Comparison of ENCODE assay signal across 8 mouse cellular contexts in genomic region chr2:54435380-54435779, GRCm38 (mm10). TPM values are rescaled to one million over a fixed set of nuclear protein-coding genes. Genes with fewer than 3 reads are reported as not detected.
DNase-seq lines count a peak whose midpoint lies in the region; ATAC-seq lines count a peak whose summit lies in the region.
"Had no signal": no experiment of that assay in that cellular context is flagged by ENCODE, and none has a peak within 500 bp of the region (broad histone marks: within the 10 kb centered on the region; RNA-seq: fewer than 3 reads in every experiment).

No protein-coding gene starts in this region.

- H3K27ac ChIP-seq in embryonic facial prominence, embryonic 12.5 days, result no peak overlapping the region
- no peak overlapping the region for H3K27ac ChIP-seq in hindbrain, embryonic 16.5 days (ENCODE audit: low read depth, low read length)
- H3K27ac ChIP-seq in stomach, embryonic 15.5 days, result no peak overlapping the region

- peaks cover 33% of the 10 kb centered on the region for H3K27me3 ChIP-seq in embryonic facial prominence, embryonic 12.5 days
- no peaks in the 10 kb centered on the region for H3K27me3 ChIP-seq in hindbrain, embryonic 16.5 days (replicated peaks; ENCODE audit: control insufficient read depth, insufficient read depth, low read length)
- peaks cover 30% of the 10 kb centered on the region for H3K27me3 ChIP-seq in stomach, embryonic 15.5 days (replicated peaks)

- H3K4me3 ChIP-seq in embryonic facial prominence, embryonic 12.5 days, result peak overlapping the region; percentile 58
- H3K4me3 ChIP-seq in hindbrain, embryonic 16.5 days (ENCODE audit: low read length), result peak overlapping the region; percentile 72
- H3K4me3 ChIP-seq in stomach, embryonic 15.5 days (replicated peaks), result peak overlapping the region; percentile 45; the same call in 1 of the 2 replicates

- DNase-seq in retina, postnatal 1 day, result peak; percentile 23
- DNase-seq in retina, embryonic 14.5 days (ENCODE audit: low spot score), result no peak
- no peak for DNase-seq in testis, postnatal 10 days (ENCODE audit: low spot score)

- ATAC-seq in embryonic facial prominence, embryonic 12.5 days (ENCODE audit: insufficient number of reproducible peaks, insufficient read depth, low FRiP score, low TSS enrichment), result no peak
- ATAC-seq in hindbrain, embryonic 16.5 days, result no peak
- ATAC-seq in stomach, embryonic 15.5 days (ENCODE audit: insufficient read depth, low FRiP score, low read depth), result no peak
- no peak for ATAC-seq in megakaryocyte progenitor cell, adult 5-6 weeks (replicated peaks; ENCODE audit: poor library complexity)

- WGBS in embryonic facial prominence, embryonic 12.5 days, result 48% methylated on average over 10 of the region's 10 CpGs
- WGBS in hindbrain, embryonic 16.5 days, result 46% methylated on average over 10 of the region's 10 CpGs
- 45% methylated on average over 10 of the region's 10 CpGs for WGBS in stomach, embryonic 15.5 days

- no peaks in the 10 kb centered on the region for H3K36me3 ChIP-seq in embryonic facial prominence, embryonic 12.5 days
- no peaks in the 10 kb centered on the region for H3K36me3 ChIP-seq in hindbrain, embryonic 16.5 days (ENCODE audit: control insufficient read depth, insufficient read depth, low read length)
- H3K36me3 ChIP-seq in stomach, embryonic 15.5 days, result no peaks in the 10 kb centered on the region

- H3K9ac ChIP-seq in embryonic facial prominence, embryonic 12.5 days, result no peak overlapping the region
- peak overlapping the region; percentile 79 for H3K9ac ChIP-seq in hindbrain, embryonic 16.5 days (ENCODE audit: low read depth, low read length)
- no peak overlapping the region for H3K9ac ChIP-seq in stomach, embryonic 15.5 days

- H3K9me3 ChIP-seq in embryonic facial prominence, embryonic 12.5 days, result no peaks in the 10 kb centered on the region
- no peaks in the 10 kb centered on the region for H3K9me3 ChIP-seq in hindbrain, embryonic 16.5 days (ENCODE audit: control insufficient read depth, low read length)
- no peaks in the 10 kb centered on the region for H3K9me3 ChIP-seq in stomach, embryonic 15.5 days

- H3K4me1 ChIP-seq in embryonic facial prominence, embryonic 12.5 days, result no peaks in the 10 kb centered on the region
- H3K4me1 ChIP-seq in hindbrain, embryonic 16.5 days (ENCODE audit: control insufficient read depth, insufficient read depth, low read depth, low read length), result peaks cover 3% of the 10 kb centered on the region
- H3K4me1 ChIP-seq in stomach, embryonic 15.5 days, result no peaks in the 10 kb centered on the region; the same call in 1 of the 2 replicates

- peak overlapping the region; percentile 95 for H3K4me2 ChIP-seq in embryonic facial prominence, embryonic 12.5 days (replicated peaks)
- peak overlapping the region; percentile 88 for H3K4me2 ChIP-seq in hindbrain, embryonic 16.5 days (ENCODE audit: low read length)
- H3K4me2 ChIP-seq in stomach, embryonic 15.5 days, result peak overlapping the region; percentile 90

RNA-seq across cellular contexts. Expression of gene Galnt13, which starts 0.7 kb away (rescaled TPM):
- polyA plus RNA-seq in embryonic facial prominence, embryonic 12.5 days (2016; fragmentation: Nextera tagmentation; extraction: Ambion mirVana), result 2.6 and 2.7 TPM in 2 replicates
- 12.1 and 14.6 TPM in 2 replicates for polyA plus RNA-seq in hindbrain, embryonic 16.5 days (2015; fragmentation: Nextera tagmentation; extraction: Ambion mirVana)
- 0.54 and 0.92 TPM in 2 replicates for polyA plus RNA-seq in stomach, embryonic 15.5 days (2015; fragmentation: Nextera tagmentation; extraction: Ambion mirVana)
- total RNA-seq in megakaryocyte progenitor cell, adult 5-6 weeks (2015), result not detected in 2 replicates
- not detected in 2 replicates for total RNA-seq in megakaryocyte progenitor cell, adult 5-6 weeks (2017)
- total RNA-seq: granulocyte monocyte progenitor cell, adult 5-6 weeks had no signal
